Mouse (Mus musculus) stomach, adult 2 months (tissue): ENCODE measurements around the gene Rpl11. TPM values are rescaled to one million over a fixed set of nuclear protein-coding genes. Genes with fewer than 3 reads are reported as not detected.

Source experiments
- polyA plus RNA-seq: library from polyadenylated mRNA; depleted of rRNA; stranded (reverse); fragments of >200 nt; gene quantifications from 2 replicates; pipeline ENCODE4 v1.2.3, GENCODE M21; 2012; rRNA removed

Rpl11 gene
- 79.3 and 110 TPM in 2 replicates for polyA plus RNA-seq

GRCm38 (mm10) chr4:136053247-136053596 lies at the start of gene Rpl11:
Gene Rpl11, minus strand, starts transcription at chr4:136053428.

GRCm38 (mm10) chr4:136021549-136022047 lies 31.6 kb downstream of the Rpl11 start, which contains the start of gene Eloa:
Gene Eloa, minus strand, starts transcription at chr4:136021763.

GRCm38 (mm10) chr4:135986943-135987710 lies 66.1 kb downstream of the Rpl11 start, which contains the start of gene Pithd1:
Gene Pithd1, minus strand, starts transcription at chr4:135987264.

Other genes starting within 250 kb of the Rpl11 start
- 21.9 and 45.4 TPM in 2 replicates for gene Srsf10, start 197.7 kb downstream of the Rpl11 start, polyA plus RNA-seq
- 2.7 and 3.1 TPM in 2 replicates for gene Pnrc2, start 179.6 kb downstream of the Rpl11 start, polyA plus RNA-seq
- gene Cnr2, start 158.0 kb downstream of the Rpl11 start, polyA plus RNA-seq, result 0.15 and 0.33 TPM in 2 replicates
- gene Fuca1, start 132.7 kb downstream of the Rpl11 start, polyA plus RNA-seq, result 45.9 and 48.0 TPM in 2 replicates
- 50.1 and 54.9 TPM in 2 replicates for gene Hmgcl, start 107.0 kb downstream of the Rpl11 start, polyA plus RNA-seq
- 124 and 157 TPM in 2 replicates for gene Gale, start 89.7 kb downstream of the Rpl11 start, polyA plus RNA-seq
- gene Lypla2, start 80.8 kb downstream of the Rpl11 start, polyA plus RNA-seq, result 97.5 and 124 TPM in 2 replicates
- gene Pithd1, start 66.2 kb downstream of the Rpl11 start, polyA plus RNA-seq, result 15.5 and 25.7 TPM in 2 replicates
- 2.5 and 2.6 TPM in 2 replicates for gene Eloa, start 31.7 kb downstream of the Rpl11 start, polyA plus RNA-seq
- 337 and 441 TPM in 2 replicates for gene Id3, start 90.1 kb upstream of the Rpl11 start, polyA plus RNA-seq
- 2.8 and 3.6 TPM in 2 replicates for gene E2f2, start 119.0 kb upstream of the Rpl11 start, polyA plus RNA-seq
- gene Asap3, start 152.9 kb upstream of the Rpl11 start, polyA plus RNA-seq, result 3.5 and 3.9 TPM in 2 replicates
- 4.1 and 4.4 TPM in 2 replicates for gene Tcea3, start 194.3 kb upstream of the Rpl11 start, polyA plus RNA-seq
- 5.1 and 7.5 TPM in 2 replicates for gene Zfp46, start 231.3 kb upstream of the Rpl11 start, polyA plus RNA-seq